Mouse (Mus musculus) urinary bladder, adult 2 months (tissue): ENCODE measurements around the gene Taar7b. TPM values are rescaled to one million over a fixed set of nuclear protein-coding genes. Genes with fewer than 3 reads are reported as not detected.

Experiments
- polyA plus RNA-seq: library from polyadenylated mRNA; depleted of rRNA; stranded (reverse); fragments of >200 nt; gene quantifications from 2 replicates; pipeline ENCODE4 v1.2.3, GENCODE M21; 2012; rRNA removed

The Taar7b gene
- polyA plus RNA-seq, 1 experiment, result not detected

Other genes with a start within 250 kb of the Taar7b start
- 4,107 and 4,241 TPM in 2 replicates for gene Rps12, start 212.7 kb upstream of the Taar7b start, polyA plus RNA-seq
- gene Slc18b1, start 203.0 kb upstream of the Taar7b start, polyA plus RNA-seq, result 25.8 and 35.6 TPM in 2 replicates
- 0.44 and 0.94 TPM in 2 replicates for gene Vnn3, start 148.5 kb upstream of the Taar7b start, polyA plus RNA-seq
- 1.7 and 2.0 TPM in 2 replicates for gene Vnn1, start 105.3 kb upstream of the Taar7b start, polyA plus RNA-seq
- not detected in 2 replicates for gene Taar1, start 79.6 kb upstream of the Taar7b start, polyA plus RNA-seq
- gene Taar2, start 61.4 kb upstream of the Taar7b start, polyA plus RNA-seq, result not detected in 2 replicates
- gene Taar3, start 50.4 kb upstream of the Taar7b start, polyA plus RNA-seq, result not detected in 2 replicates
- gene Taar4, start 39.4 kb upstream of the Taar7b start, polyA plus RNA-seq, result not detected in 2 replicates
- gene Taar5, start 29.2 kb upstream of the Taar7b start, polyA plus RNA-seq, result not detected in 2 replicates
- gene Taar6, start 14.3 kb upstream of the Taar7b start, polyA plus RNA-seq, result not detected in 2 replicates
- not detected in 2 replicates for gene Taar7a, start 6.5 kb upstream of the Taar7b start, polyA plus RNA-seq
- gene Taar7d, start 27.3 kb downstream of the Taar7b start, polyA plus RNA-seq, result not detected in 2 replicates
- gene Taar7e, start 37.7 kb downstream of the Taar7b start, polyA plus RNA-seq, result not detected in 2 replicates
- gene Taar7f, start 49.6 kb downstream of the Taar7b start, polyA plus RNA-seq, result not detected in 2 replicates
- gene Taar8a, start 76.6 kb downstream of the Taar7b start, polyA plus RNA-seq, result not detected in 2 replicates
- not detected in 2 replicates for gene Taar8b, start 92.4 kb downstream of the Taar7b start, polyA plus RNA-seq
- gene Taar8c, start 102.0 kb downstream of the Taar7b start, polyA plus RNA-seq, result not detected in 2 replicates
- gene Taar9, start 109.6 kb downstream of the Taar7b start, polyA plus RNA-seq, result not detected in 2 replicates
- 95.0 and 124 TPM in 2 replicates for gene Stx7, start 149.4 kb downstream of the Taar7b start, polyA plus RNA-seq
- gene Moxd1, start 223.6 kb downstream of the Taar7b start, polyA plus RNA-seq, result 12.8 and 14.9 TPM in 2 replicates